Mouse (Mus musculus) bone marrow macrophage, adult 2 months (primary cell): ENCODE measurements around the gene 1110017D15Rik.

Experiments used
- CTCF ChIP-seq: IDR thresholded peaks from 2 replicates; pipeline ENCODE4 v1.5.1; 2012; ENCODE audit warnings: low read depth, mild to moderate bottlenecking, low read length, moderate library complexity
- POLR2A ChIP-seq: IDR thresholded peaks from 2 replicates; pipeline ENCODE4 v1.6.1; 2012; ENCODE audit warnings: mild to moderate bottlenecking, low read depth, low read length, borderline replicate concordance

DNA sequence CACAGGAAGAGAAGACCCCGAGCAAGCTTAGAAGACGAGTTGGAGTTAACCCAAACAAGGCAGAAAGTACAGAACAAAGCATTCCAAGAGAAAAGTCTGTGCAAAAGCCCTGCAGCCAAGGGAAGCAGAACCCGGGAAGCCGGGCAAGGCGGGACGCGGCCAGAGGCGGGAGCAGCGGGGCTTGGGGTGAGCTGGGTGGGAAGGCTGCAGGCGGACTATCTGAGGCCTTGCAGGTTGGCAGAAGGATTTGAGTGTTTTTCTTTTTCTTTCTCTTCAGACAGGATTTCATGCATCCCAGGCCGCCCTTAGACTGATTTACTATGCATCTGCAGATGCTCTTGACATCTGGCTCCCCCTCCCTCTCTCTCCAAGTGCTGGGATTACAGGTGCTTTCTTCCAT is 36.0 kb upstream of the 1110017D15Rik start:
- no peak for TF ChIP-seq POLR2A
- no peak for TF ChIP-seq CTCF
